Mouse (Mus musculus) monocyte, adult 5-6 weeks (primary cell): ENCODE measurements around the gene Mospd3. TPM values are rescaled to one million over a fixed set of nuclear protein-coding genes. Genes with fewer than 3 reads are reported as not detected.

Experiments used
- ATAC-seq: fragments of 153-309, 156-312 bp; replicated peaks from 2 replicates; pipeline ENCODE4 v1.8.0; 2017; ENCODE audit warnings: mild to moderate bottlenecking; ENCODE audit not compliant: low TSS enrichment, insufficient number of reproducible peaks, severe bottlenecking, poor library complexity, low FRiP score
- total RNA-seq: library from RNA; stranded (forward); fragments of 200-1000, 200-491, 200-594 nt; gene quantifications from 3 replicates; pipeline ENCODE4 v1.2.3, GENCODE M21; 2017

Gene Mospd3
- total RNA-seq, 1 experiment from 2014 or later, result 3.0 TPM

DNA sequence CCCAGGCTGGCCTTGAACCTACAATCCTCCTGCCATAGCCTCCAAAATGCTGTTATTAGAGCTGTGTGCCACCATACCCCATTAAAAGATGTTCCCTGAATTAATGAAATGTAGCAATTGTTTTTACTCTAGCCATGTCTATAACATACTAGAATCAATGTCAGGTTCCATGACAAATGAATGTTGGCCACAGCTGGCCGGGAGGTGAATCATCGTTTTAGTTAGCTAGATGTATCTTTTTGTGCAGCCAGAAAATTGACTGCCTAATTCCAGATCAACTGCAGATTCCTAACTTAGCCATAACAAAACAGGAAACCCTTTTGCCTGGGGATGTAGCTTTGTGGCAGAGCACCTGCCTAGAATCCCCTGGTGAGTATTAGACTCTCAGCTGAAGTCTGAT is 51.0 kb downstream of the Mospd3 start:
- no peak for ATAC-seq

Other genes starting within 250 kb of the Mospd3 start
- gene Zan, start 124.0 kb downstream of the Mospd3 start, total RNA-seq, result not detected in 3 replicates
- gene Pop7, start 98.5 kb downstream of the Mospd3 start, total RNA-seq, result 9.7 to 27.5 TPM (median 20.4 TPM) in 3 replicates
- gene Gigyf1, start 82.5 kb downstream of the Mospd3 start, total RNA-seq, result 11.9 to 24.2 TPM (median 12.0 TPM) in 3 replicates
- gene Epo, start 67.8 kb downstream of the Mospd3 start, total RNA-seq, result not detected in 3 replicates
- 361 to 408 TPM (median 386 TPM) in 3 replicates for gene Gnb2, start 67.5 kb downstream of the Mospd3 start, total RNA-seq
- gene Actl6b, start 47.5 kb downstream of the Mospd3 start, total RNA-seq, result not detected in 3 replicates
- gene Tfr2, start 31.2 kb downstream of the Mospd3 start, total RNA-seq, result 0.29 to 0.53 TPM (median 0.38 TPM) in 3 replicates
- not detected in 3 replicates for gene Pcolce, start 12.7 kb upstream of the Mospd3 start, total RNA-seq
- not detected in 3 replicates for gene Fbxo24, start 27.9 kb upstream of the Mospd3 start, total RNA-seq
- gene Lrch4, start 28.1 kb upstream of the Mospd3 start, total RNA-seq, result 34.9 to 86.0 TPM (median 77.2 TPM) in 3 replicates
- 12.9 to 28.7 TPM (median 25.9 TPM) in 3 replicates for gene Gm20605, start 28.1 kb upstream of the Mospd3 start, total RNA-seq
- gene Sap25, start 40.3 kb upstream of the Mospd3 start, total RNA-seq, result 20.7 to 64.8 TPM (median 21.8 TPM) in 3 replicates
- gene Irs3, start 44.7 kb upstream of the Mospd3 start, total RNA-seq, result 0.10 TPM in 1 of 3 replicates, not detected in the others
- 7.7 to 11.8 TPM (median 9.0 TPM) in 3 replicates for gene Agfg2, start 83.7 kb upstream of the Mospd3 start, total RNA-seq
- gene Nyap1, start 140.5 kb upstream of the Mospd3 start, total RNA-seq, result 0.19 to 1.2 TPM (median 0.43 TPM) in 3 replicates
- 65.2 to 107 TPM (median 70.0 TPM) in 3 replicates for gene Tsc22d4, start 144.7 kb upstream of the Mospd3 start, total RNA-seq
- gene Ppp1r35, start 177.8 kb upstream of the Mospd3 start, total RNA-seq, result 8.7 to 10.8 TPM (median 9.5 TPM) in 3 replicates
- 20.7 to 27.6 TPM (median 21.5 TPM) in 3 replicates for gene Mepce, start 186.6 kb upstream of the Mospd3 start, total RNA-seq
- 5.5 to 18.4 TPM (median 12.3 TPM) in 3 replicates for gene Zcwpw1, start 186.7 kb upstream of the Mospd3 start, total RNA-seq
- 231 to 298 TPM (median 257 TPM) in 3 replicates for gene Pilra, start 235.2 kb upstream of the Mospd3 start, total RNA-seq